Comparison of ENCODE assay signal across 8 mouse cellular contexts in the genomic region with DNA sequence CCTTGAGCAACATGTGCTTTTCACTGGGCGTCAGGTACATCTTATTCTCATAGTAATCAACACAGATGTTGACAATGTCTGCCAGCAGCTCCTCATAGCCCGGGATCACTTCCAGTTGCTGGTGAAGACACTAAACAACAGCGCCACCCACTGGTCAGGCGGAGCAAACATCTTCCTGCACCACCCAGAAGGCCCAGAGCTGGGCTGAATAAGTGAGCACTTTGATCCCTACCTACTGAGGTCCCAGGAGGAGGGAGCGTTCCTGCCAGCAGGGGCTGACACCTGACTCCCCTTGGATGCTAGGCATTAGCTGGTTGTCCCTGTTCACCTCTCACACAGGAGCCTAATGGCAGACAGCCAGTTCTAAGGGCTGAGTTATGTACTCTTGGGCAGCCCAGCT. TPM values are rescaled to one million over a fixed set of nuclear protein-coding genes. Genes with fewer than 3 reads are reported as not detected.
A peak's percentile ranks its signal among the peaks of the same experiment; 100 is the strongest.
DNase-seq lines count a peak whose midpoint lies in the region; ATAC-seq lines count a peak whose summit lies in the region.

No protein-coding gene starts in this region.

- no peak overlapping the region for H3K4me2 ChIP-seq in midbrain, embryonic 11.5 days
- H3K4me2 ChIP-seq in midbrain, embryonic 16.5 days (ENCODE audit: low read length): no peak overlapping the region
- no peak overlapping the region for H3K4me2 ChIP-seq in liver, embryonic 13.5 days

- peak; percentile 57 for DNase-seq in embryo, embryonic 10 days (ENCODE audit: low spot score)
- DNase-seq in embryo, embryonic 9.5 days (ENCODE audit: extremely low spot score): no peak
- DNase-seq in midbrain, embryonic 11.5 days (ENCODE audit: low spot score, missing footprints): peak; percentile 72
- DNase-seq in cerebellum, postnatal 4 days (ENCODE audit: low spot score in 2 of 2): peak; percentile 28 to 35
- DNase-seq in liver, embryonic 13.5 days: peak; percentile 23
- DNase-seq in splenic B cell, adult 2 months (ENCODE audit: low read depth, low spot score): peak; percentile 74
- DNase-seq in gastrocnemius, postnatal 25 days: no peak

- H3K27ac ChIP-seq in midbrain, embryonic 11.5 days (ENCODE audit: low read depth, low read length): no peak overlapping the region
- H3K27ac ChIP-seq in midbrain, embryonic 16.5 days (ENCODE audit: low read length): no peak overlapping the region
- H3K27ac ChIP-seq in liver, embryonic 13.5 days: no peak overlapping the region

- 42% methylated on average over 5 of the region's 5 CpGs for WGBS in midbrain, embryonic 11.5 days
- WGBS in midbrain, embryonic 16.5 days: 43% methylated on average over 5 of the region's 5 CpGs
- 39% methylated on average over 5 of the region's 5 CpGs for WGBS in liver, embryonic 13.5 days (ENCODE audit: insufficient replicate concordance)

- peaks cover 6% of the 10 kb centered on the region; the same call in 1 of the 2 replicates for H3K36me3 ChIP-seq in midbrain, embryonic 11.5 days (ENCODE audit: control insufficient read depth, insufficient read depth, low read length)
- peaks cover 52% of the 10 kb centered on the region for H3K36me3 ChIP-seq in midbrain, embryonic 16.5 days (ENCODE audit: control insufficient read depth, insufficient read depth, low read length)
- H3K36me3 ChIP-seq in liver, embryonic 13.5 days: peaks cover 4% of the 10 kb centered on the region; the same call in 1 of the 2 replicates
- H3K36me3 ChIP-seq in splenic B cell, adult 2 months (ENCODE audit: control insufficient read depth, insufficient read depth, low read length, poor library complexity, severe bottlenecking): peaks cover 33% of the 10 kb centered on the region

- H3K9ac ChIP-seq in midbrain, embryonic 11.5 days (ENCODE audit: low read length): no peak overlapping the region
- no peak overlapping the region for H3K9ac ChIP-seq in midbrain, embryonic 16.5 days (ENCODE audit: low read depth, low read length)
- H3K9ac ChIP-seq in liver, embryonic 13.5 days: no peak overlapping the region

- no peak; the same call in 1 of the 2 replicates for ATAC-seq in midbrain, embryonic 11.5 days (ENCODE audit: low FRiP score)
- ATAC-seq in midbrain, embryonic 16.5 days: no peak
- ATAC-seq in liver, embryonic 13.5 days (ENCODE audit: low read depth): 0 out of 2 replicates have a peak, but pooled peaks have one; percentile 23

- H3K4me3 ChIP-seq in midbrain, embryonic 11.5 days (ENCODE audit: low read depth, low read length): no peak overlapping the region
- no peak overlapping the region for H3K4me3 ChIP-seq in midbrain, embryonic 16.5 days (ENCODE audit: low read depth, low read length)
- no peak overlapping the region for H3K4me3 ChIP-seq in liver, embryonic 13.5 days (replicated peaks)

- no peaks in the 10 kb centered on the region for H3K9me3 ChIP-seq in midbrain, embryonic 11.5 days (ENCODE audit: control insufficient read depth, low read length)
- H3K9me3 ChIP-seq in midbrain, embryonic 16.5 days (replicated peaks; ENCODE audit: control insufficient read depth, low read length, poor library complexity, severe bottlenecking): no peaks in the 10 kb centered on the region
- H3K9me3 ChIP-seq in liver, embryonic 13.5 days (replicated peaks): no peaks in the 10 kb centered on the region

- no peaks in the 10 kb centered on the region for H3K4me1 ChIP-seq in midbrain, embryonic 11.5 days (ENCODE audit: control insufficient read depth, insufficient read depth, low read length)
- H3K4me1 ChIP-seq in midbrain, embryonic 16.5 days (ENCODE audit: control insufficient read depth, insufficient read depth, low read length): no peaks in the 10 kb centered on the region
- H3K4me1 ChIP-seq in liver, embryonic 13.5 days (replicated peaks): no peaks in the 10 kb centered on the region

- H3K27me3 ChIP-seq in midbrain, embryonic 11.5 days (ENCODE audit: control insufficient read depth, insufficient read depth, low read length): no peaks in the 10 kb centered on the region
- H3K27me3 ChIP-seq in midbrain, embryonic 16.5 days (ENCODE audit: control insufficient read depth, insufficient read depth, low read depth, low read length): no peaks in the 10 kb centered on the region
- no peaks in the 10 kb centered on the region for H3K27me3 ChIP-seq in liver, embryonic 13.5 days
- H3K27me3 ChIP-seq in splenic B cell, adult 2 months (ENCODE audit: control insufficient read depth, insufficient read depth, low read length, poor library complexity, severe bottlenecking): no peaks in the 10 kb centered on the region

RNA-seq across cellular contexts. Expression of a gene that starts 35.9 kb away (rescaled TPM):
- polyA plus RNA-seq in midbrain, embryonic 11.5 days (2014; fragmentation: Nextera tagmentation; extraction: Ambion mirVana): 34.0 and 40.4 TPM in 2 replicates
- polyA plus RNA-seq in midbrain, embryonic 16.5 days (2015; fragmentation: Nextera tagmentation; extraction: Ambion mirVana): 98.9 and 103 TPM in 2 replicates
- polyA plus RNA-seq in liver, embryonic 13.5 days (2015; fragmentation: Nextera tagmentation; extraction: Ambion mirVana): 2.8 and 3.4 TPM in 2 replicates
- total RNA-seq in gastrocnemius, postnatal 25 days (2021): under 1 TPM; 0.54 to 0.90 TPM

RNA-seq across cellular contexts. Expression of a gene that starts 41.4 kb away (rescaled TPM):
- polyA plus RNA-seq in midbrain, embryonic 11.5 days (2014; fragmentation: Nextera tagmentation; extraction: Ambion mirVana): 1.1 and 1.2 TPM in 2 replicates
- 9.9 and 12.5 TPM in 2 replicates for polyA plus RNA-seq in midbrain, embryonic 16.5 days (2015; fragmentation: Nextera tagmentation; extraction: Ambion mirVana)
- polyA plus RNA-seq in liver, embryonic 13.5 days (2015; fragmentation: Nextera tagmentation; extraction: Ambion mirVana): 0.03 and 0.05 TPM in 2 replicates
- total RNA-seq in gastrocnemius, postnatal 25 days (2021): not detected

Comparison
In these comparisons a context has a peak if more than half of its experiments do, and no peak if none do; other contexts are left out.
1. DNase-seq: peak in embryo, embryonic 10 days (single experiment), midbrain, embryonic 11.5 days (single experiment), cerebellum, postnatal 4 days (2 of 2), liver, embryonic 13.5 days (single experiment) and splenic B cell, adult 2 months (single experiment); none in embryo, embryonic 9.5 days (single experiment) and gastrocnemius, postnatal 25 days (single experiment).